Mouse (Mus musculus): ENCODE data around the gene Npas3.
"Not testable (repeated sequence)": the region's sequence is repeated elsewhere in the genome, so short reads cannot be mapped to it uniquely, and the experiment has no call there.

Npas3 gene

GRCm38 (mm10) chr12:53248101-53248727, at the start of gene Npas3:
Gene Npas3, plus strand, starts transcription at chr12:53248677.
- DNase-seq (ENCODE audit: low read depth, low spot score) = peak; percentile 62

GRCm38 (mm10) chr12:53217141-53217540, 31.3 kb upstream of the Npas3 start:
- DNase-seq (ENCODE audit: low read depth, low spot score) = no peak

GRCm38 (mm10) chr12:53222742-53223141, 25.7 kb upstream of the Npas3 start:
- no peak for DNase-seq (ENCODE audit: low read depth, low spot score)

DNA sequence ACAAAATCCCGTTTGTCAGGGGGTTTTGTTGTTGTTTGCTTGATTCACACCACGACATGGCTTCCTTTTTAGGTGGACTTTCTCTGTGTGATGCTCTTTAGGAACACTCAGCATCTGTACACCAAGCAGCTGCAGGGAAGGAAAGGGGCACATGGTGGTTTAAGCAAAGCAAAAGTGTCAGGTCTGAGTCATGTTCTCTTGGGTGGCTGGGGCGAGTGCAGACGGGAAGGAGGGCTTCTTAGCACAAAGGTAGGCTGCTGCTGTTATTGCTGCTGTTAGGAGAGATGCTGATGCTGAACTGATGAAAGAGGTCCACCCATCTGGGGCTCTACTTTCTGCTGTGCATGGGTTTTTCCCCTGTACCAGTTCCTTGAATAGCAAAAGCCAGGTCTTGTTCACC, 21.1 kb upstream of the Npas3 start:
- no peak for DNase-seq (ENCODE audit: low read depth, low spot score)

GRCm38 (mm10) chr12:53229419-53229818, 19.1 kb upstream of the Npas3 start:
- no peak for DNase-seq (ENCODE audit: low read depth, low spot score)

DNA sequence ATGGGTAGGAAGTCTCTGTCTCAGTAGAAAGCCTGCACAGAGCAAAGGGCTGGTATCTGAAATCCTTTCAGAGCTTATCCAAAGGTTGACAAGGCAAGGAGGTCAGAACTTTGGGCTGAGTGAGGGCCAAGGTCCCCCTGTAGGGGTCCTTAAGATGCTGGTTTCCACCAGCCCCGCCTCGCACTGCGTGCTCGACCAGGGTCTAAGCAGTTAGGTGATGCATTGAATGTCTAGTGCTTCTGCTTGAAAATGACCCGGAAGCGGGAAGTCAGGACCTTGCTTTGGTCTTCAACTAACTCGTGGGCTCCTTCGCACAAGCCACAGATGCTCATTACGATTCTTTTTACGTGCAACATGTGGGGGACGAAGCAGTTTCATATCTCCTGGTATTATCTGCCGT, 2.3 kb upstream of the Npas3 start:
- DNase-seq (ENCODE audit: low read depth, low spot score) = no peak

DNA sequence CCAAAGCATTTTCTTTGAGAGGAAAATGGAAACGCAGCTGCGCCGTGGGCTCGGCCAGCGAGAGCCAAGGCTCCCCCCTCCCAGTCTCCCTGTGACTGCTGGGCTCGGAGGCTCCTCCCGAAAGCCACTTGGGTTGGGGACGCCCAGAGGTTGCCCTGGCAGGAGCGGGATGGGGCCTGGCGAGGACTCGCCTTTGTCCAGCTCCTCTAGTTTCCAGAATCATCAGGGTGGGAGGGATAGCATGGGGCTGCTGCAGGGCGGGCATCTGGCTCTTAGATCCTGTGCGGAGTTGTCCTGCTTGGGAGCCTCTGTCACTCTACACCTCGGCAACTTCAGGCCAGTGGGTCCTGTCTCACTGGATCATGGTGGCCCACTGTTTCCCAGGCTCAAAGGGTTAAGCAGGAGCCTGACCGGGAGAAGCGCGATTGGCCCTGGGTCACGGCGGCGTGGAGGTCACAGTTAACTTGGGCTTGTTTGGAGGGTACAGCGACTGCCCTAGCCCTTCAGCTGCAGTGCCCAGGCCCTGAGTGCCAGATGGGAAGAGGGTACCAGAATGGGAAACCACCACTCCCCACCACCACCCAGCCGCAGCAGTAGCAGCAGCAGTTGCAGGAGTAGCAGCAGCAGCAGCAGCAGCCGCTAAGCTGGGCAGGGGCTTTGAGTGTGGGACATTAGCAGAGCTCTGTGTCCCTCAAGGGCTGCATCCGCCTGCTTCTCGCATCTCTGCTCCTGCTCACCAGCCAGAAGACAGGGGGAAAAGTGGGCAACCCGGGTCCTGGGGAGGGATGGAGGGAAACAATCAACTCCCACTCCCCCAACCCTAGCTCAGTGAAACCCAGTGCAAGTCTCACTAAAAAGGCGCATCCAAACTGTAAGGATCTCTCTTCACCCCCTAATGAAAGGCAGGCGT, 1.6 kb upstream of the Npas3 start:
- no peak for DNase-seq (ENCODE audit: low read depth, low spot score)

DNA sequence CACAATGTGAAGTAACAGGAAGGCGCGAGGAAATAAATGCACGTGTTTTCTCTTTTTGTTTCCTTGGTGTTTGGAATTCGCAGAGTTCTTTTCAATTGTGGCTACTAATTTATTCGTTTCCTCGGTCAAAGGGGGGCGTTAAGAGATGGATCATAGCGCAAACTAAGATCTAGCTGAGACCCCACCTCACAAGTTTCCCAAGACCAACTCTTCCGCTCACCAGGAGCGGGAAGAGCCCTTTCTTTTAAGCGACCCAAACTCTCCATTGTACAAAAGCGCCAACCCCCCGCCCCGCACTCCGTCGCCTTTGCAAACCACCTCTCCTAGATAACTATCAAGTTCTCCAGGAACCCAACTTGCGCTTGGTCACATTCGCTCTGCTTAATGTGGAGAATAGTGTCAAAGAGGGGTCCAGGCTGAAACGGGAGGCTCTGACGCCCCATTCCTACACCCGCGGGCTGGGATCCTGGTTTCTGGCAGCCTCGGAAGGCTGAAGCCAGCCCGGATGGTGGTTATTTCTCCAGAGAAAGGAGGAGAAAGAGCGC, 914 bp upstream of the Npas3 start:
- DNase-seq (ENCODE audit: low read depth, low spot score) = no peak

- DNase-seq (ENCODE audit: low read depth, low spot score) = no peak
These were observed 319 bp downstream of the Npas3 start for GRCm38 (mm10) chr12:53248796-53249195.

GRCm38 (mm10) chr12:53251701-53252181, 3.3 kb downstream of the Npas3 start:
- DNase-seq (ENCODE audit: low read depth, low spot score) = no peak

DNA sequence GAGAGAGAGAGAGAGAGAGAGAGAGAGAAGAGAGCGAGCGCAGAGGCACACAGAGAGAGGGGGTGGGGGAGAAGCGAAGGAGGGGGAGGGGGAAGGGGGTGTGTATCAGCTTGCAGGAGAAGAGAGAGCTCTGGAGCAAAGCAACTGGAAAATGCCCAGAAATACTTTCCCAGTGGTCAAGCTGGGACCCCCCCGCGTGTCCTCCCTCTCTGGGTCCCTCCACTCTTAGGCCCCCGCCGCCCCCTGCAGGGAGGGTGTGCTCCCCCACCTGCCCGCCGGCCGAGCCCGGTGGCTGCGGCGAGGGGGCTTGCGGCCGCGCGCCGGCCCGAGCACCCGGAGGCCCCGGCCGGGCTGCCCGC, 3.7 kb downstream of the Npas3 start:
- no peak for DNase-seq (ENCODE audit: low read depth, low spot score)

DNA sequence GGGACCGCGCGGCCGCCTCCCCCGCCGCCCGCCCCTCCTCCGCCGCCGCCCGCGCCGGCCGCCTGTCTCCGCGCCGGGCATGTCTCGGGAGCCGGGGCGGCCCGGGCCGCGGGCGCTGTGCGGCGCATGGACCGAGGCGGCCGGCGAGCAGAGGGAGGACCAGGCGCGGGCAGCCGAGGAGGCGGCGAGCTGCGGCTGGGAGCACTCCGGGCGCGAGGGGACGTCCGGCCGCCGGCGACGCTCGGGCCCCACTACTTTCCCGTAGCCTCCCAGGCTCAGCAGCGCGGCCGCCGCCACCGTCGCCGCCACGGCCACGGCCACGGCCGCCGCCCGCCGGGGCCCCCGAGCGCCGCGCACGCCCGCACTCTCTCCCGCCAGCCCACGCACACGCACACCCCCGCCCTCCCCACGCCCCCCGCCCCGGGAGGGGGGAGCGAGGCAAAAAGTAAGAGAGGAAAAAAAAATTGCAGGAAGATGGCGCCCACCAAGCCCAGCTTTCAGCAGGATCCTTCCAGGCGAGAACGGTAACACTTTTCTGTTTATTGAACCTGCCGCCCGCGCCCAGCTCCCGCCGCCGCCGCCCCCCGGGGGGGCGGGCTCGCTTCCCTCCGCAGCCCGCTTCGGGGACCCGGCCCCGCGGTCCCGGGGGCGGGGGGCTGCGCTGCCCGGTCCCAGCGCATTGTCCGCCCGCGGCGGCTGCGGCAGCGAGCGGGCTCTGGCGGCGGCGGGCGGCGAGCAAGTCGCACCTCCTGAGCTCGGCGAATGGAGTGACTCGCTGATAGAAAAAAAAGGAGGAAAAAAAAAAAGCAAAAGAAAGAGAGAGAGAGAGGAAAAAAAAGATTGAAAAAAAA, 4.3 kb downstream of the Npas3 start:
- no peak for DNase-seq (ENCODE audit: low read depth, low spot score)

DNA sequence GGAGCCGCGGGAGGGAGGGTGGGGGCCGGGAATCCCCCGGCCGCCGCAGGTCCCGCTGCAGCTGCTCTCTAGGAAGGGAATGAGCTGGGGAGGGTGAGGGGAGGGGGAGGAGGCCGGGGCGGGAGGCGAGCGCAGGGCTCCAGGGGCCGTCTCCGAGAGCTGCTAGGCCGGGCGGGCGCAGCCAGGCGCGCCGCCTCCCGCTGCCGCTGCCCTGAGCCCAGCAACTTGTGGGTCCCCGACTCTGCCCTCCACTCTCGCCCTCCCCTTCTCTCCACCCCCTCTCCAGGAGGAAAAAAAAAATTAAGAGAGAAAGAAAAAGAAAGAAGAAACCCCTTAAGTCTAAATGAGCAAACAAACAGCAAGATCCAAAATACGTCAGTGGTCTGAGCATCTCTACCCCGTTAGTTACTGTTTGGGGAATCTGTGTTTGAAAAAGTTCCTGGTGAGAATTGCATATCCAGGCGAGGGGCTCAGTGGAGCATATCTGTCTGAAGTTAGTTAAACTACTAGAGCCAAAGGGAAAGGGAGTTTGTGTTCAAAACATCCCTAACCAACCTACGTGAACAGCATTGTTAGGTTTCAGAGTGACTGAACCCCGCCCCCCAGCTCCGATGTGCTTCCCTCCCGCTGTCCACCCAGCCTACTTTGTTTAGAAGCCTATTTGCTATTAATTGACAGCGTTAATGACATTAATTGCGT, 5.1 kb downstream of the Npas3 start:
- no peak for DNase-seq (ENCODE audit: low read depth, low spot score)

DNA sequence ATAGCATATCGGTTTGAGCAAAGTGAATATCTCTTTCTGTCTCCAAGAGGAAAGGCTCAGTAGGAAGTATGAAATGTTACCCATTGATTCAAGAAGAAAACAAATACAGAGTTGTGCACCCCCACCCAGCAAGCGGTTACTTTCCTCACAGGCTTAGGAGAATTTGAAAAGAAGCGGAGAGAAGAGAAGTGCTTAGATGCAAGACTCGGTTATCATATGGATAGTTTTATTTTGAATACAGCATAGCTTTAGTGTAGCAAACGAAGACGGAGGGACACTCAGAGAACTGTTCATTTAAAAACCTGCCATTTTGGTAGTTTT, 5.6 kb downstream of the Npas3 start:
- no peak for DNase-seq (ENCODE audit: low read depth, low spot score)

GRCm38 (mm10) chr12:53274502-53274901, 26.0 kb downstream of the Npas3 start:
- DNase-seq (ENCODE audit: low read depth, low spot score) = not testable (repeated sequence)

DNA sequence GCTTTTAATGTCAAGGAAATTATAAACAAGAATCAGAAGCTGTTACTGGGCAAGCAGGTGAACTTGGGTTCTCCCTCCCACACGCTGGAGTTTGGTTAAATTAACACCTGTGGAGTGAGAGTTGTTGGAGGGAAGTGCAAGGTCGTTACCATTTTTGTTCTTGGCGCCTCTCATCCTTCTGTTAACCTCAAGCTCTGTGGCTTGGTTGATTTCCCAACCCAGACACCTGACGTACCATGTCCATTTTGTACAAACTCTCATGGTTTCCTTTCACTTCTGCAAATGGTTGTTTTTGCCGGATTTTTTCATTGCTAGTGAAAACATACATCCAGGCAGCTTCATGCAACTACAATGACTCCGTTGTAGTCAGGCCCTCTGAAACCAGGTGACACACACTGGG, 28.9 kb downstream of the Npas3 start:
- no peak for DNase-seq (ENCODE audit: low read depth, low spot score)

GRCm38 (mm10) chr12:53290341-53290740, 41.9 kb downstream of the Npas3 start:
- no peak for DNase-seq (ENCODE audit: low read depth, low spot score)

GRCm38 (mm10) chr12:53290846-53291245, 42.4 kb downstream of the Npas3 start:
- no peak for DNase-seq (ENCODE audit: low read depth, low spot score)

- DNase-seq (ENCODE audit: low read depth, low spot score) = no peak
These were observed 43.5 kb downstream of the Npas3 start for GRCm38 (mm10) chr12:53292010-53292409.

- DNase-seq (ENCODE audit: low read depth, low spot score) = no peak
These were observed 44.2 kb downstream of the Npas3 start for GRCm38 (mm10) chr12:53292508-53293300.
